Mouse (Mus musculus) stomach, postnatal 0 days (tissue): ENCODE results near the gene Ppp3ca. TPM values are rescaled to one million over a fixed set of nuclear protein-coding genes. Genes with fewer than 3 reads are reported as not detected.
A peak's percentile ranks its signal among the peaks of the same experiment; 100 is the strongest.

Source experiments
- ATAC-seq: fragments of 200-750 bp; cut with Nextera tagmentation; 2 replicates; pipeline ENCODE4 v1.8.0; 2017; ENCODE audit not compliant: low FRiP score, low TSS enrichment
- DNase-seq: peaks from one replicate; pipeline ENCODE4 v3.0.0-alpha.2; 2016; ENCODE audit warnings: low spot score
- H3K27ac ChIP-seq: fragments of 300-500 bp; sonication (generic); replicated peaks from 2 replicates; pipeline ENCODE4 v1.5.1; 2014; ENCODE audit warnings: mild to moderate bottlenecking, control low read depth
- H3K27me3 ChIP-seq: fragments of 300-500 bp; sonication (generic); 2 replicates; pipeline ENCODE4 v1.6.1; 2014; ENCODE audit warnings: low read length; ENCODE audit not compliant: control insufficient read depth, insufficient read depth
- H3K36me3 ChIP-seq: fragments of 300-500 bp; sonication (generic); 2 replicates; pipeline ENCODE4 v1.6.1; 2014; ENCODE audit warnings: low read length, mixed read lengths; ENCODE audit not compliant: control insufficient read depth, insufficient read depth
- H3K4me1 ChIP-seq: fragments of 300-500 bp; sonication (generic); replicated peaks from 2 replicates; pipeline ENCODE4 v1.6.1; 2014; ENCODE audit warnings: antibody characterized with exemption; ENCODE audit not compliant: control insufficient read depth, insufficient read depth
- H3K4me2 ChIP-seq: fragments of 300-500 bp; sonication (generic); replicated peaks from 2 replicates; pipeline ENCODE4 v1.6.1; 2014; ENCODE audit warnings: low read depth, mild to moderate bottlenecking, control low read depth, moderate library complexity
- H3K4me3 ChIP-seq: fragments of 300-500 bp; sonication (generic); 2 replicates; pipeline ENCODE4 v1.5.1; 2014; ENCODE audit warnings: low read depth, low read length, control low read depth
- H3K9ac ChIP-seq: fragments of 300-500 bp; sonication (generic); 2 replicates; pipeline ENCODE4 v1.6.1; 2014; ENCODE audit warnings: mild to moderate bottlenecking, low read length, control low read depth, mixed read lengths
- H3K9me3 ChIP-seq: fragments of 300-500 bp; sonication (generic); 2 replicates; pipeline ENCODE4 v1.6.1; 2016; ENCODE audit warnings: low read length; ENCODE audit not compliant: control insufficient read depth
- CTCF ChIP-seq: IDR thresholded peaks from 2 replicates; pipeline ENCODE4 v1.5.1; 2016; ENCODE audit warnings: antibody characterized with exemption, low read depth, mild to moderate bottlenecking, moderate library complexity
- EP300 ChIP-seq: optimal IDR thresholded peaks from 2 replicates; pipeline ENCODE3; 2016; ENCODE audit warnings: antibody characterized with exemption
- WGBS: fragments of 180-500 bp; shearing (Covaris S2); extraction: QIAGEN DNeasy Blood & Tissue Kit; methylation state at CpG from one replicate; pipeline ENCODE4 v1.1.7; 2014; 5-methylcytosine and 5-hydroxymethylcytosine counted together
- polyA plus RNA-seq: library from polyadenylated mRNA; unstranded; fragments of >200 nt; fragmentation: Nextera tagmentation; extraction: Ambion mirVana; gene quantifications from 2 replicates; pipeline ENCODE4 v1.2.1, GENCODE M21; 2015

Ppp3ca gene
- polyA plus RNA-seq, 1 experiment from 2014 or later: 50.2 TPM

DNA sequence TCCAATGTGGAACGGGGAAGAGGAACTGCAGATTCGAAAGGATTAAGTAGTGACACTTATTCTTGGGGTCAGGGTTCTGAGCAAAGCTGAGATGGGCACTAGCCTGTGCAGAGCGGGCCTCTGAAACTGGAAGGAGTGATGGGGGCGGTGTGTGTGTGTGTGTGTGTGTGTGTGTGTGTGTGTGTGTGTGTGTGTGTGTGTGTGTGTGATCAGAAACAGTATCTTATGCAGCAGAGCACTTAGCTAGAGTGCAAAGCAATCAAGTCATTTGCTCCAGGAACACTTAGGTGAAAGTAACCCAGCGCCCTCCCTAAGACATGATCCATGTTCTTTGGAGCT is 2.0 kb downstream of the Ppp3ca start:
- Histone ChIP-seq H3K27me3 (no peaks in the 10 kb centered on the region), H3K4me2 (peak overlapping the region; percentile 77), H3K9ac (peak overlapping the region; percentile 87), H3K36me3 (no peaks in the 10 kb centered on the region), H3K4me3 (peak overlapping the region; percentile 95), H3K4me1 (no peaks in the 10 kb centered on the region), H3K27ac (peak overlapping the region; percentile 97), H3K9me3 (no peaks in the 10 kb centered on the region)
- TF ChIP-seq CTCF (no peak), EP300 (no peak)
- DNase-seq (peak; percentile 35), ATAC-seq (no peak)
- 7% methylated on average over 5 of the region's 5 CpGs for WGBS

DNA sequence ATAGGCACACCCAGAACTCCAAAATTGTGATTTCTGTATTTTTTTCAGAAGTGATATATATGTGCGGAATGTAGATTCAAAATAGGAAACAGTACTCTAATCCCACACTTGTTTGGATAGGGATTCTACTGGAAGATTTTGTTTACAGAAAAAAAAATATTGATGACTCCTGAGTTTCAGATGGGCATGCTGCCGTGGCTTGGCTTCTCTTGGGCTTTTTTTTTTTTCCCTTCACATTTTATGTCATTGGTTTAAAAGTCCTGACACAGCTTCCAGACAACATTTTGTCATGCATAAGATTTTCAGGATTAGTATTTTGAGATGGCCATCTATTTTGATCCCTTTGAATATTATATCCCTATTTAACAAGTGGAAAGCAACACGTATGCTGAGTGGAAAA is 2.9 kb downstream of the Ppp3ca start:
- H3K27me3 ChIP-seq: no peaks in the 10 kb centered on the region
- ATAC-seq (no peak), DNase-seq (no peak)
- TF ChIP-seq CTCF (no peak), EP300 (no peak)
- no peak overlapping the region for H3K4me3 ChIP-seq
- H3K9me3 ChIP-seq: no peaks in the 10 kb centered on the region
- H3K4me2 ChIP-seq: peak overlapping the region; percentile 77; the same call in 1 of the 2 replicates
- 54% methylated on average over 3 of the region's 3 CpGs for WGBS
- H3K36me3 ChIP-seq: no peaks in the 10 kb centered on the region
- no peak overlapping the region for H3K9ac ChIP-seq
- H3K4me1 ChIP-seq: no peaks in the 10 kb centered on the region
- no peak overlapping the region for H3K27ac ChIP-seq

DNA sequence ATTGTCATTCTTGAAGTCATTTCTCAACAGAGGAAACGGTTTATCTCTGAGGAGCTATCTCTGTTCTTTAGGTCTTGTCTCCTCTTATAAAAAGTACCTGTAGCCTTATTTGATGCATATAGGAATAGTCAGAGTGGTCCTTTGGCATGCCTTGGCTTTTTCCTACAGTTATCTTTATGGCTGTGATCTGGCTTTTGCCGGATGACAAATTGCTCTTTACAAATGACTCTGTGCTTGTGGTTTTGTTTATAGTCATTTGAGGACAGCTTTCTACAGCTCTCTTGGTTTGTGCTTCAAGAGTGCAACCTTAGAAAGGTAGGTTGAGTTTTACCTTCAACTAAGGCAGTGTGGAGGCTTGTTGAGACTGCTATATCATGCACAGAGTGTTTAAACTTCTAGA is 3.4 kb downstream of the Ppp3ca start:
- DNase-seq: no peak
- no peak for TF ChIP-seq CTCF
- TF ChIP-seq EP300: no peak
- Histone ChIP-seq H3K9me3 (no peaks in the 10 kb centered on the region), H3K27ac (no peak overlapping the region), H3K9ac (no peak overlapping the region), H3K4me1 (no peaks in the 10 kb centered on the region), H3K27me3 (no peaks in the 10 kb centered on the region), H3K4me3 (no peak overlapping the region), H3K36me3 (no peaks in the 10 kb centered on the region), H3K4me2 (no peak overlapping the region)
- ATAC-seq: no peak
- 78% methylated on average over 2 of the region's 2 CpGs for WGBS

GRCm38 (mm10) chr3:136674486-136674885 is 4.6 kb downstream of the Ppp3ca start:
- DNase-seq: no peak
- WGBS: 68% methylated on average over 5 of the region's 5 CpGs
- H3K36me3 ChIP-seq: no peaks in the 10 kb centered on the region
- TF ChIP-seq EP300 (no peak), CTCF (no peak)
- H3K27me3 ChIP-seq: no peaks in the 10 kb centered on the region
- H3K9ac ChIP-seq: no peak overlapping the region
- no peaks in the 10 kb centered on the region for H3K9me3 ChIP-seq
- no peak overlapping the region for H3K27ac ChIP-seq
- no peaks in the 10 kb centered on the region for H3K4me1 ChIP-seq
- no peak for ATAC-seq
- H3K4me2 ChIP-seq: no peak overlapping the region
- no peak overlapping the region for H3K4me3 ChIP-seq

DNA sequence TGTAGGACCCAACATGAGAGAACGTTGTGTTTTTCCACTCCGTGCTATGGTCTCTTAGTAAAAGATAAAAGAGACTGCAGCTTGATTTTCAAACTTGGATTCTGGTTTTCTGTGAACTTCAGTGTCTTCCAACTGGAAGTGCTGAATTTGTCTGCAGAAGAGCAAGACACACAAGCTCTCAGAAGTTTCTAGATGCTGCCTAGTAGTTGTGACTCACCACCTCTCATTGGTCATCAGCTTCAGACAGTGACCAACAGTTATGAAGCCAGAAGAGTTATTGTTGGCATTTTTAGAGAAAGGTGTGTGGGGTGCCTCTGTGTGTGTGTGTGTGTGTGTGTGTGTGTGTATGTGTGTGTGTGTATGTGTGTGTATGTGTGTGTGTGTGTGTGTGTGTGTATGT is 7.1 kb downstream of the Ppp3ca start:
- H3K9me3 ChIP-seq: no peaks in the 10 kb centered on the region
- H3K27ac ChIP-seq: no peak overlapping the region
- TF ChIP-seq CTCF (no peak), EP300 (no peak)
- no peaks in the 10 kb centered on the region for H3K36me3 ChIP-seq
- H3K4me3 ChIP-seq: no peak overlapping the region
- no peak overlapping the region for H3K9ac ChIP-seq
- H3K4me1 ChIP-seq: no peaks in the 10 kb centered on the region; the same call in 1 of the 2 replicates
- ATAC-seq (no peak), DNase-seq (no peak)
- no peaks in the 10 kb centered on the region for H3K27me3 ChIP-seq
- WGBS: 92% methylated on average over 2 of the region's 2 CpGs
- no peak overlapping the region for H3K4me2 ChIP-seq

DNA sequence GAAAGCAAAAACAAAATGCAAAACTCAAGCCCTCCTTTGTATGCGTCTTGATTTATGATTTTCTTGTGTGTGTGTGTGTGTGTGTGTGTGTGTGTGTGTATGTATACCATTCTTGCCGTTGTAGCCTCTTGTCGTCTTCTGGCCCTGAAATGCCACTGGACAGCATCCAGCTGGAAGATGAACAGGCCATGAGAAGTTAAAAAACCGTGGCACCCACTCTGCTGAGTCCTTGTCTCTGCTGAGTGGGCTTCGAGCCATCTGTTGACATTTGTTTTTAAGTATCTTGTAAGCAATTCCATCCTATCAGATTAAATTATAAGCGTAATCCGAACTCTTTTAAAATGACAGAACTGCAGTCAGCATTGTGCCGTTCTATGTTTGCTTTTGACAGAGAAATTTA is 8.5 kb downstream of the Ppp3ca start:
- Histone ChIP-seq H3K4me2 (no peak overlapping the region), H3K9ac (no peak overlapping the region), H3K36me3 (no peaks in the 10 kb centered on the region), H3K27ac (no peak overlapping the region), H3K4me1 (no peaks in the 10 kb centered on the region; the same call in 1 of the 2 replicates), H3K27me3 (no peaks in the 10 kb centered on the region), H3K4me3 (no peak overlapping the region), H3K9me3 (no peaks in the 10 kb centered on the region)
- DNase-seq (no peak), ATAC-seq (no peak)
- WGBS: 47% methylated on average over 8 of the region's 8 CpGs
- TF ChIP-seq EP300 (no peak), CTCF (no peak)
